Mouse (Mus musculus): ENCODE measurements around the gene Nt5dc2. TPM values are rescaled to one million over a fixed set of nuclear protein-coding genes. Genes with fewer than 3 reads are reported as not detected.

Nt5dc2 gene
- total RNA-seq (2014; rRNA removed) (209 and 236 TPM in 2 replicates), polyA plus RNA-seq (2015; fragmentation: Nextera tagmentation; extraction: Ambion mirVana) (203 and 204 TPM in 2 replicates)

GRCm38 (mm10) chr14:31130236-31131220, at the start of gene Nt5dc2:
Gene Nt5dc2 (plus strand): TSS chr14:31131053.
- Histone ChIP-seq H3K36me3 (ENCODE audit: insufficient read depth, low read length) (no peaks in the 10 kb centered on the region), H3K9me3 (ENCODE audit: low read length) (no peaks in the 10 kb centered on the region), H3K27ac (peak within 1 kb of the TSS; percentile 72), H3K9ac (replicated peaks; ENCODE audit: low read length) (peak within 1 kb of the TSS; percentile 83), H3K4me3 (ENCODE audit: low read length) (peak within 1 kb of the TSS; percentile 74), H3K27me3 (ENCODE audit: insufficient read depth, low read length) (no peaks in the 10 kb centered on the region), H3K4me1 (ENCODE audit: insufficient read depth, low read length) (peaks cover 41% of the 10 kb centered on the region), H3K4me2 (ENCODE audit: low read depth, low read length) (peak within 1 kb of the TSS; percentile 71)
- peak; percentile 35 for TF ChIP-seq CTCF (IDR thresholded peaks at IDR 0.05; ENCODE audit: low read depth)
- peak; percentile 96 for DNase-seq (ENCODE audit: low spot score)
- peak; percentile 82 for ATAC-seq
- 5% methylated on average over 33 of the region's 63 CpGs for WGBS

GRCm38 (mm10) chr14:31081147-31081546, 49.7 kb upstream of the Nt5dc2 start:
- Histone ChIP-seq H3K27ac (no peak overlapping the region), H3K9me3 (ENCODE audit: low read length) (no peaks in the 10 kb centered on the region), H3K4me3 (ENCODE audit: low read length) (no peak overlapping the region), H3K9ac (replicated peaks; ENCODE audit: low read length) (no peak overlapping the region), H3K4me1 (ENCODE audit: insufficient read depth, low read length) (no peaks in the 10 kb centered on the region), H3K36me3 (ENCODE audit: insufficient read depth, low read length) (peaks cover 19% of the 10 kb centered on the region; the same call in 1 of the 2 replicates), H3K4me2 (ENCODE audit: low read depth, low read length) (no peak overlapping the region), H3K27me3 (ENCODE audit: insufficient read depth, low read length) (no peaks in the 10 kb centered on the region)
- ATAC-seq (no peak), DNase-seq (ENCODE audit: low spot score) (no peak)
- no peak for TF ChIP-seq CTCF (IDR thresholded peaks at IDR 0.05; ENCODE audit: low read depth)

GRCm38 (mm10) chr14:31087433-31087832, 43.4 kb upstream of the Nt5dc2 start:
- 90% methylated on average over 6 of the region's 6 CpGs for WGBS

GRCm38 (mm10) chr14:31088515-31088914, 42.3 kb upstream of the Nt5dc2 start:
- Histone ChIP-seq H3K9me3 (ENCODE audit: low read length) (no peaks in the 10 kb centered on the region), H3K4me3 (ENCODE audit: low read length) (no peak overlapping the region), H3K9ac (replicated peaks; ENCODE audit: low read length) (no peak overlapping the region), H3K4me1 (ENCODE audit: insufficient read depth, low read length) (no peaks in the 10 kb centered on the region), H3K27me3 (ENCODE audit: insufficient read depth, low read length) (no peaks in the 10 kb centered on the region), H3K36me3 (ENCODE audit: insufficient read depth, low read length) (peaks cover 42% of the 10 kb centered on the region), H3K4me2 (ENCODE audit: low read depth, low read length) (no peak overlapping the region), H3K27ac (no peak overlapping the region)
- DNase-seq (ENCODE audit: low spot score): no peak
- WGBS: 99% methylated on average over 2 of the region's 2 CpGs
- no peak for TF ChIP-seq CTCF (IDR thresholded peaks at IDR 0.05; ENCODE audit: low read depth)
- no peak for ATAC-seq

More at GRCm38 (mm10) chr14:31087433-31087832, 43.4 kb upstream of the Nt5dc2 start:
- H3K4me3 ChIP-seq (ENCODE audit: low read length): no peak overlapping the region
- DNase-seq (ENCODE audit: low spot score) (no peak), ATAC-seq (no peak)
- no peaks in the 10 kb centered on the region for H3K27me3 ChIP-seq (ENCODE audit: insufficient read depth, low read length)
- 0 out of 2 replicates have a peak, but pooled peaks have one; percentile 3 for TF ChIP-seq CTCF (IDR thresholded peaks at IDR 0.05; ENCODE audit: low read depth)
- no peak overlapping the region for H3K4me2 ChIP-seq (ENCODE audit: low read depth, low read length)
- no peak overlapping the region for H3K27ac ChIP-seq
- H3K36me3 ChIP-seq (ENCODE audit: insufficient read depth, low read length): peaks cover 46% of the 10 kb centered on the region
- no peak overlapping the region for H3K9ac ChIP-seq (replicated peaks; ENCODE audit: low read length)
- no peaks in the 10 kb centered on the region for H3K4me1 ChIP-seq (ENCODE audit: insufficient read depth, low read length)
- no peaks in the 10 kb centered on the region for H3K9me3 ChIP-seq (ENCODE audit: low read length)

GRCm38 (mm10) chr14:31089918-31090317, 40.9 kb upstream of the Nt5dc2 start:
- TF ChIP-seq CTCF (IDR thresholded peaks at IDR 0.05; ENCODE audit: low read depth): no peak
- ATAC-seq (no peak), DNase-seq (ENCODE audit: low spot score) (no peak)
- H3K27me3 ChIP-seq (ENCODE audit: insufficient read depth, low read length): no peaks in the 10 kb centered on the region
- no peak overlapping the region for H3K4me2 ChIP-seq (ENCODE audit: low read depth, low read length)
- peaks cover 42% of the 10 kb centered on the region for H3K36me3 ChIP-seq (ENCODE audit: insufficient read depth, low read length)
- no peak overlapping the region for H3K27ac ChIP-seq
- no peak overlapping the region for H3K4me3 ChIP-seq (ENCODE audit: low read length)
- 97% methylated on average over 1 of the region's 1 CpGs for whole genome bisulfite sequencing
- no peak overlapping the region for H3K9ac ChIP-seq (replicated peaks; ENCODE audit: low read length)
- no peaks in the 10 kb centered on the region for H3K9me3 ChIP-seq (ENCODE audit: low read length)
- no peaks in the 10 kb centered on the region for H3K4me1 ChIP-seq (ENCODE audit: insufficient read depth, low read length)

- Histone ChIP-seq H3K4me1 (ENCODE audit: insufficient read depth, low read length) (no peaks in the 10 kb centered on the region), H3K9ac (replicated peaks; ENCODE audit: low read length) (no peak overlapping the region), H3K4me3 (ENCODE audit: low read length) (no peak overlapping the region), H3K4me2 (ENCODE audit: low read depth, low read length) (no peak overlapping the region), H3K27ac (no peak overlapping the region), H3K27me3 (ENCODE audit: insufficient read depth, low read length) (no peaks in the 10 kb centered on the region), H3K9me3 (ENCODE audit: low read length) (no peaks in the 10 kb centered on the region), H3K36me3 (ENCODE audit: insufficient read depth, low read length) (peaks cover 28% of the 10 kb centered on the region)
- ATAC-seq: no peak
- no peak for DNase-seq (ENCODE audit: low spot score)
- WGBS: 97% methylated on average over 2 of the region's 2 CpGs
- TF ChIP-seq CTCF (IDR thresholded peaks at IDR 0.05; ENCODE audit: low read depth): no peak
Observed at GRCm38 (mm10) chr14:31105156-31105555, 25.7 kb upstream of the Nt5dc2 start.
